Mouse (Mus musculus) erythroblast, embryonic 14.5 days (primary cell): ENCODE measurements around the gene Btrc. TPM values are rescaled to one million over a fixed set of nuclear protein-coding genes. Genes with fewer than 3 reads are reported as not detected.
A peak's percentile ranks its signal among the peaks of the same experiment; 100 is the strongest.

Experiments used
- H3K27me3 ChIP-seq: 2 replicates; pipeline ENCODE4 v1.6.1; 2012; ENCODE audit warnings: inconsistent platforms; ENCODE audit not compliant: control insufficient read depth
- H3K36me3 ChIP-seq: 2 replicates; pipeline ENCODE4 v1.6.1; 2012; ENCODE audit warnings: mild to moderate bottlenecking, inconsistent platforms; ENCODE audit not compliant: control insufficient read depth
- H3K4me1 ChIP-seq: 2 replicates; pipeline ENCODE4 v1.6.1; 2012; ENCODE audit warnings: inconsistent platforms; ENCODE audit not compliant: control insufficient read depth
- H3K4me3 ChIP-seq: replicated peaks from 2 replicates; pipeline ENCODE3; 2012; ENCODE audit warnings: moderate library complexity, mild to moderate bottlenecking, inconsistent platforms
- H3K9me3 ChIP-seq: 2 replicates; pipeline ENCODE4 v1.6.1; 2012; ENCODE audit warnings: low read length, inconsistent platforms, mixed read lengths; ENCODE audit not compliant: control insufficient read depth
- GATA1 ChIP-seq: IDR thresholded peaks from 2 replicates; pipeline ENCODE4 v1.6.1; 2012; ENCODE audit warnings: low read length, inconsistent platforms, mixed read lengths
- TAL1 ChIP-seq: IDR thresholded peaks from 3 replicates; pipeline ENCODE4 v1.6.1; 2012; ENCODE audit warnings: low read length, inconsistent platforms, mixed read lengths
- polyA plus RNA-seq: library from polyadenylated mRNA; stranded (reverse); fragments of >175 nt; gene quantifications from 2 replicates; pipeline ENCODE4 v1.2.3, GENCODE M21; 2012

The Btrc gene
- polyA plus RNA-seq, 1 experiment, result 6.4 TPM

DNA sequence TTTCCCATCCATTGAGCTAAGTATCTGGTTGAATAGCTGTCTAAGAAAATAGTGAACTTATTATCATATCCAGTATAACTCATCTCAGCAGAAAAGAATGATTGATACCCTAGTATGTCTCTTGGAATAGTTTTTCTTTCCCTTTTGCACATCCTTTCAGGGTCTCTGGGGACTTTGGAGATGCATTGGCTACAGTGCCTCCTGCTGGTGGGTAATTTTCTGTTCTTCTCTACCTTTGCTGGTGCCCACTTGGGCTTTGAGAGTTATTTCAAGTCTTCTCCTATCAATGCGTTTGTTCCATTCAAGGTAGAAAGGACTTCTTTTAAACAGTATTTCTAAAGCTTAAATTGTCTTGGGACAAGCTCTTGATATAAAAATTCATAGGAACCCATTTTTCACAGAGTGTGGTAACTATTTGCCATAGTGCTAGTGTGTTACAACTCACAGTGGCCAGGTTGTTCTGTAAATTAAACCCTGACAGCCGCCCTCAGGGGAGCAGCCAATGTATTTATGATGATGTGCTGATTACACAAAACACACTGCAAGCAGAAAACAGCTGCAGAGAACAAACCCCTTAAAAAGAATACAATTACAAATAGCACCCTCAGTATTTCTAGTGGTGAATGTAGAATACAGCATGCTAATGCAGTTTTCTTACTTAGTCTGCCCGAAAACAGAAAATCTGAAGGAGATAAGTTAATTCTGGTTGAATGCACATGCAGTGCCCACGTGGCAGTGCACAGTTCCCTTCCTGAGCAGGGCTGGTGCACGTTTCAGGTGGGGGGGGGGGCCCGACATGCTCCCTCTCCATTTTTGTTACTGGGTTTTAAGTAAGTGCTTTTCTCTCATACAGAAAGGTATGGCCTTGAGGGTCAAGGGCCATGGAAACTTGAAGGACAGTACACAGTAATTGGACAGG is 75.7 kb downstream of the Btrc start:
- Histone ChIP-seq H3K9me3 (no peaks in the 10 kb centered on the region), H3K27me3 (no peaks in the 10 kb centered on the region), H3K4me3 (no peak overlapping the region), H3K4me1 (peaks cover 67% of the 10 kb centered on the region), H3K36me3 (peaks cover 15% of the 10 kb centered on the region)
- no peak for TF ChIP-seq TAL1
- TF ChIP-seq GATA1, result no peak

GRCm38 (mm10) chr19:45440554-45441175 is 77.1 kb downstream of the Btrc start:
- Histone ChIP-seq H3K36me3 (peaks cover 15% of the 10 kb centered on the region), H3K4me1 (peaks cover 72% of the 10 kb centered on the region), H3K4me3 (no peak overlapping the region), H3K27me3 (no peaks in the 10 kb centered on the region), H3K9me3 (no peaks in the 10 kb centered on the region)
- TF ChIP-seq TAL1 (no peak), GATA1 (no peak)

- H3K4me1 ChIP-seq, result peaks cover 69% of the 10 kb centered on the region
- no peaks in the 10 kb centered on the region for H3K27me3 ChIP-seq
- no peaks in the 10 kb centered on the region for H3K9me3 ChIP-seq
- TF ChIP-seq TAL1 (no peak), GATA1 (no peak)
- H3K36me3 ChIP-seq, result peaks cover 20% of the 10 kb centered on the region
- H3K4me3 ChIP-seq, result no peak overlapping the region
Observed at GRCm38 (mm10) chr19:45441717-45442116, 78.2 kb downstream of the Btrc start.

DNA sequence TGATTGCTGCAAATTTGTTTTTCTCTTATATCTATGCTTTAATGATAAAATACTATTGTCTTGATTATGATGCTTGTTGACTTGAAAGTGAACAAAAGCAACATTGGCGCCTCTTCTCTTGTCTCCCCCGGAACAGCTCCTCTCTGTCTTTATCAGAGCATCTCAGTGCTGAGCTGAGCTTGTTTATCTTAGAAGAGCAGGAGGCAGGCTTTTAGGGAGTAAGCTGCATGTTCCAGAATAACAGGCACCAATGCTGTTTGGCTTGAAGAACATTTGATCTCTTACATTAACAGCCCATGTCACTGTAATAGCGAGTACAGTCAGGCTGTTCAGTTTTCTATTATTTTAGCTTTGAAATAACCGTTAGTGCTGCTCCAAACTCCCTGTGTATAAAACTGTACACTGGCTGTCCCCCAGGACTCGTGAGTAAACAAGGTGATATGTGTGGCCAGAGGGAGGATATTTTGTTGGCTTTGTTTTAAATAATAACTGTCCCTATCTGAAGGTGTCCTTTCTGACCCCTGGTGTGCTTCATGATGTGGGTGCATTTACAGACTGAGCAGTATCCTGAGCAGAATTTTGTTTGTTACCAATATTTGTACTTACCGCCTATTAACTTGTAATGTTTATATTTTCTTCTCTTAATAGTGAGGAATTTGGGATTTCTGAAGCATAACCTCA is 81.9 kb downstream of the Btrc start:
- peaks cover 41% of the 10 kb centered on the region for H3K36me3 ChIP-seq
- TF ChIP-seq TAL1, result peak; percentile 98
- TF ChIP-seq GATA1, result peak; percentile 98
- 0 out of 2 replicates have a peak, but pooled peaks cover 3% of the 10 kb centered on the region for H3K9me3 ChIP-seq
- peaks cover 84% of the 10 kb centered on the region for H3K4me1 ChIP-seq
- H3K4me3 ChIP-seq, result peak overlapping the region; percentile 82
- H3K27me3 ChIP-seq, result no peaks in the 10 kb centered on the region

DNA sequence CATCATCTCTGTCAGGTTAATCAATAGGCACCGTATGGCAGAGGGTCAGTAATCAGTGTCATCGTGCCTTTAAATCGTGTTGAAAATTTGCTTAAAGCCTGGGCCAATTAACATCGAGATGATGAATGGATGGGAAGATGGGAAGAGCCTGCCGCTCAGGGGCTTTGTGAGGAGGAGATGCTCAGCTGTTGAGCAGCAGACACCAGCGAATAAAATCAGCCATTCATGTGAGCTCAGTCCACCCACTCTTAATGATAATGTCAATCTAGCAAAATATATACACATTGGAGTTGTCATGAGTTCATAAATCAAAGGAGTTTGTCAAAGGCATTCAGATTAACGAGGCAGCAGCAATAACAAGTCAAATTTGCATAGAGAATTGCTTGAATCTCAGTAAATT is 83.1 kb downstream of the Btrc start:
- peaks cover 76% of the 10 kb centered on the region for H3K4me1 ChIP-seq
- peaks cover 51% of the 10 kb centered on the region for H3K36me3 ChIP-seq
- TF ChIP-seq GATA1 (no peak), TAL1 (no peak)
- H3K4me3 ChIP-seq, result peak overlapping the region; percentile 82
- no peaks in the 10 kb centered on the region for H3K27me3 ChIP-seq
- H3K9me3 ChIP-seq, result 0 out of 2 replicates have a peak, but pooled peaks cover 3% of the 10 kb centered on the region

GRCm38 (mm10) chr19:45447222-45447621 is 83.7 kb downstream of the Btrc start:
- Histone ChIP-seq H3K4me1 (peaks cover 71% of the 10 kb centered on the region), H3K36me3 (peaks cover 55% of the 10 kb centered on the region), H3K9me3 (0 out of 2 replicates have a peak, but pooled peaks cover 3% of the 10 kb centered on the region), H3K4me3 (peak overlapping the region; percentile 82), H3K27me3 (no peaks in the 10 kb centered on the region)
- no peak for TF ChIP-seq GATA1
- TF ChIP-seq TAL1, result no peak

GRCm38 (mm10) chr19:45447886-45448285 is 84.4 kb downstream of the Btrc start:
- Histone ChIP-seq H3K27me3 (no peaks in the 10 kb centered on the region), H3K36me3 (peaks cover 61% of the 10 kb centered on the region), H3K9me3 (0 out of 2 replicates have a peak, but pooled peaks cover 3% of the 10 kb centered on the region), H3K4me3 (peak overlapping the region; percentile 82), H3K4me1 (peaks cover 69% of the 10 kb centered on the region)
- TF ChIP-seq GATA1 (no peak), TAL1 (no peak)

DNA sequence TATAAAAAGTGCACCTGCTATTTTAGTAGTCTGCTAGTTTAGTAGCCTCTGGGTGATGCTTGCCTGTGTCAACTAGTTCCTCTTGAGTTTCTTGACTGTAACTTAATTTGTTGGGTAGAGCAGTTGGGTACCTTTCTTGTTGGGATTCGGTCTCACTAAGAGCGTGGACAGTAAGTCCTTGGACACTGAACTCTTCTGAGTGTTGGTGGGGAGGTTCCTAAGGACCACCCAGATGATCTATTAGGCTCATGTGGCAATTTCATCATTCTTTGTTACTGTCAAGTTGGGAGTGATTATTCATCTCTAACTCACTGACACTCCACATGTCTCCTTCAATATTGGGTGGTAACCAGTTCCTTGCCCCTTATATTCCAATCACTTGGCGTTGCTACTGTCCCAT is 90.9 kb downstream of the Btrc start:
- Histone ChIP-seq H3K4me3 (no peak overlapping the region), H3K4me1 (peaks cover 26% of the 10 kb centered on the region), H3K27me3 (no peaks in the 10 kb centered on the region), H3K9me3 (no peaks in the 10 kb centered on the region), H3K36me3 (peaks cover 97% of the 10 kb centered on the region)
- TF ChIP-seq GATA1 (no peak), TAL1 (no peak)

- peaks cover 97% of the 10 kb centered on the region for H3K36me3 ChIP-seq
- no peaks in the 10 kb centered on the region for H3K27me3 ChIP-seq
- H3K9me3 ChIP-seq, result no peaks in the 10 kb centered on the region
- TF ChIP-seq GATA1 (no peak), TAL1 (no peak)
- H3K4me3 ChIP-seq, result no peak overlapping the region
- peaks cover 17% of the 10 kb centered on the region for H3K4me1 ChIP-seq
Observed at GRCm38 (mm10) chr19:45456896-45457295, 93.4 kb downstream of the Btrc start.
